Mouse (Mus musculus) MEL (cell line): ENCODE data around the gene Dusp12. TPM values are rescaled to one million over a fixed set of nuclear protein-coding genes. Genes with fewer than 3 reads are reported as not detected.
A peak's percentile ranks its signal among the peaks of the same experiment; 100 is the strongest.

ENCODE experiments used
- DNase-seq: peaks from one replicate; pipeline ENCODE4 v3.0.0; 2011; ENCODE audit warnings: low read depth, low spot score
- H3K27ac ChIP-seq: 2 replicates; pipeline ENCODE4 v1.5.1; 2012; ENCODE audit warnings: low read depth, mild to moderate bottlenecking, control low read depth, low read length, moderate library complexity; ENCODE audit not compliant: control insufficient read depth
- H3K27me3 ChIP-seq, 2 experiments: fragments of 150-350 bp in 1 of 2; sonication (generic) in 1 of 2; 2 replicates each; pipeline ENCODE4 v1.6.1; 2012; ENCODE audit warnings: low read length in 2 of 2, mild to moderate bottlenecking in 2 of 2, improper control_type of control experiment in 1 of 2, moderate library complexity in 1 of 2; ENCODE audit not compliant: insufficient read depth in 2 of 2, control insufficient read depth in 1 of 2
- H3K36me3 ChIP-seq, 2 experiments: 2 replicates each; pipeline ENCODE4 v1.6.1; 2012 to 2014; ENCODE audit warnings: low read length in 2 of 2, improper control_type of control experiment in 1 of 2, inconsistent platforms in 1 of 2, mild to moderate bottlenecking in 1 of 2; ENCODE audit not compliant: insufficient read depth in 2 of 2, control insufficient read depth in 1 of 2
- H3K4me1 ChIP-seq, 2 experiments: fragments of 150-350 bp in 1 of 2; sonication (generic) in 1 of 2; 2 replicates each; pipeline ENCODE4 v1.6.1; 2012; ENCODE audit warnings: low read length in 2 of 2, improper control_type of control experiment in 1 of 2, mild to moderate bottlenecking in 1 of 2; ENCODE audit not compliant: insufficient read depth in 2 of 2, control insufficient read depth in 1 of 2
- H3K4me3 ChIP-seq, 2 experiments: fragments of 150-350 bp in 1 of 2; sonication (generic) in 1 of 2; 2 replicates each; pipeline ENCODE4 v1.5.1; 2012; ENCODE audit warnings: low read depth in 2 of 2, low read length in 2 of 2, mild to moderate bottlenecking in 2 of 2, moderate library complexity in 2 of 2, control low read depth in 1 of 2, improper control_type of control experiment in 1 of 2; ENCODE audit not compliant: control insufficient read depth in 1 of 2, insufficient read depth in 1 of 2
- H3K79me2 ChIP-seq: 2 replicates; pipeline ENCODE4 v1.6.1; 2012; ENCODE audit warnings: mild to moderate bottlenecking, low read length, moderate library complexity; ENCODE audit not compliant: control insufficient read depth, poor library complexity, insufficient read depth
- H3K9ac ChIP-seq: 2 replicates; pipeline ENCODE4 v1.6.1; 2012; ENCODE audit warnings: low read depth, mild to moderate bottlenecking, control low read depth, low read length, moderate library complexity; ENCODE audit not compliant: control insufficient read depth, poor library complexity, severe bottlenecking
- H3K9me3 ChIP-seq: fragments of 150-350 bp; sonication (generic); replicated peaks from 2 replicates; pipeline ENCODE4 v1.6.1; 2012; ENCODE audit warnings: mild to moderate bottlenecking, low read length, improper control_type of control experiment, moderate library complexity; ENCODE audit not compliant: insufficient read depth
- BHLHE40 ChIP-seq: IDR thresholded peaks from 2 replicates; pipeline ENCODE4 v1.6.1; 2012; ENCODE audit warnings: low read depth, mild to moderate bottlenecking, inconsistent platforms, low read length, improper control_type of control experiment, borderline replicate concordance
- CTCF ChIP-seq, 3 experiments: IDR thresholded peaks in 2 of 3; conservative IDR thresholded peaks in 1 of 3; 2 replicates each; pipeline ENCODE4 v1.5.1; 2011 to 2012; ENCODE audit warnings: low read length in 3 of 3, low read depth in 2 of 3, mild to moderate bottlenecking in 2 of 3, improper control_type of control experiment in 1 of 3, inconsistent platforms in 1 of 3, mixed read lengths in 1 of 3, moderate library complexity in 1 of 3; ENCODE audit not compliant: control insufficient read depth in 1 of 3, insufficient read depth in 1 of 3, poor library complexity in 1 of 3, severe bottlenecking in 1 of 3
- E2F4 ChIP-seq: IDR thresholded peaks from 2 replicates; pipeline ENCODE4 v1.6.1; 2011; ENCODE audit warnings: low read depth, low read length, improper control_type of control experiment, borderline replicate concordance
- ETS1 ChIP-seq: IDR thresholded peaks from 2 replicates; pipeline ENCODE4 v1.6.1; 2012; ENCODE audit warnings: low read depth, mild to moderate bottlenecking, inconsistent platforms, low read length, improper control_type of control experiment, moderate library complexity
- GABPA ChIP-seq: IDR thresholded peaks from 2 replicates; pipeline ENCODE4 v1.6.1; 2012; ENCODE audit warnings: low read depth, mild to moderate bottlenecking, inconsistent platforms, low read length, improper control_type of control experiment, moderate library complexity
- GATA1 ChIP-seq: IDR thresholded peaks from 2 replicates; pipeline ENCODE4 v1.6.1; 2011; ENCODE audit warnings: low read depth, low read length, improper control_type of control experiment
- HCFC1 ChIP-seq: IDR thresholded peaks from 2 replicates; pipeline ENCODE4 v1.6.1; 2012; ENCODE audit warnings: low read depth, mild to moderate bottlenecking, inconsistent platforms, low read length, improper control_type of control experiment, moderate library complexity
- JUND ChIP-seq: IDR thresholded peaks from 2 replicates; pipeline ENCODE4 v1.6.1; 2011; ENCODE audit warnings: low read depth, mild to moderate bottlenecking, improper control_type of control experiment, low read length
- MAFK ChIP-seq: IDR thresholded peaks from 2 replicates; pipeline ENCODE4 v1.6.1; 2011; ENCODE audit warnings: low read depth, mild to moderate bottlenecking, low read length, improper control_type of control experiment, borderline replicate concordance
- MAX ChIP-seq: IDR thresholded peaks from 2 replicates; pipeline ENCODE4 v1.6.1; 2011; ENCODE audit warnings: low read length, improper control_type of control experiment
- MAZ ChIP-seq: IDR thresholded peaks from 2 replicates; pipeline ENCODE4 v1.6.1; 2012; ENCODE audit warnings: low read depth, mild to moderate bottlenecking, inconsistent platforms, low read length, improper control_type of control experiment
- MEF2A ChIP-seq: IDR thresholded peaks from 2 replicates; pipeline ENCODE4 v1.6.1; 2014; ENCODE audit warnings: low read depth, mild to moderate bottlenecking, inconsistent platforms, low read length, improper control_type of control experiment; ENCODE audit not compliant: poor library complexity, insufficient replicate concordance, severe bottlenecking; ENCODE audit errors: extremely low read depth
- MXI1 ChIP-seq: IDR thresholded peaks from 2 replicates; pipeline ENCODE4 v1.6.1; 2011; ENCODE audit warnings: mild to moderate bottlenecking, low read depth, low read length, improper control_type of control experiment
- MYC ChIP-seq: IDR thresholded peaks from 2 replicates; pipeline ENCODE4 v1.6.1; 2011; ENCODE audit warnings: low read depth, mild to moderate bottlenecking, low read length, improper control_type of control experiment, moderate library complexity
- NELFE ChIP-seq: IDR thresholded peaks from 2 replicates; pipeline ENCODE4 v1.6.1; 2011; ENCODE audit warnings: low read depth, low read length, improper control_type of control experiment
- POLR2AphosphoS5 ChIP-seq: IDR thresholded peaks from 2 replicates; pipeline ENCODE4 v1.6.1; 2012; ENCODE audit warnings: low read depth, borderline replicate concordance, mild to moderate bottlenecking, inconsistent platforms, low read length, moderate library complexity, mixed read lengths
- RAD21 ChIP-seq: IDR thresholded peaks from 2 replicates; pipeline ENCODE4 v1.6.1; 2011; ENCODE audit warnings: mild to moderate bottlenecking, low read depth, low read length, improper control_type of control experiment
- RCOR1 ChIP-seq: IDR thresholded peaks from 2 replicates; pipeline ENCODE4 v1.6.1; 2012; ENCODE audit warnings: low read depth, mild to moderate bottlenecking, inconsistent platforms, low read length, improper control_type of control experiment
- SMC3 ChIP-seq: IDR thresholded peaks from 2 replicates; pipeline ENCODE4 v1.6.1; 2011; ENCODE audit warnings: low read depth, low read length, improper control_type of control experiment
- TAL1 ChIP-seq: IDR thresholded peaks from 2 replicates; pipeline ENCODE4 v1.6.1; 2012; ENCODE audit warnings: mild to moderate bottlenecking, inconsistent platforms, low read length, moderate library complexity, mixed read lengths
- TBP ChIP-seq: IDR thresholded peaks from 2 replicates; pipeline ENCODE4 v1.8.0; 2011; ENCODE audit warnings: low read depth, low read length, improper control_type of control experiment
- TCF12 ChIP-seq: IDR thresholded peaks from 2 replicates; pipeline ENCODE4 v1.6.1; 2014; ENCODE audit warnings: low read depth, mild to moderate bottlenecking, inconsistent platforms, low read length, improper control_type of control experiment, moderate library complexity
- UBTF ChIP-seq: IDR thresholded peaks from 2 replicates; pipeline ENCODE4 v1.6.1; 2012; ENCODE audit warnings: low read depth, mild to moderate bottlenecking, inconsistent platforms, low read length, improper control_type of control experiment, moderate library complexity, borderline replicate concordance; ENCODE audit not compliant: insufficient read depth
- USF1 ChIP-seq: IDR thresholded peaks from 2 replicates; pipeline ENCODE4 v1.6.1; 2014; ENCODE audit warnings: low read depth, mild to moderate bottlenecking, inconsistent platforms, low read length, improper control_type of control experiment, moderate library complexity
- USF2 ChIP-seq, 2 experiments: IDR thresholded peaks; 2 replicates each; pipeline ENCODE4 v1.6.1; 2011 to 2012; ENCODE audit warnings: improper control_type of control experiment in 2 of 2, low read length in 2 of 2, borderline replicate concordance in 1 of 2, inconsistent platforms in 1 of 2, low read depth in 1 of 2, mild to moderate bottlenecking in 1 of 2; ENCODE audit not compliant: insufficient read depth in 1 of 2
- ZC3H11A ChIP-seq: IDR thresholded peaks from 2 replicates; pipeline ENCODE4 v1.6.1; 2012; ENCODE audit warnings: low read depth, mild to moderate bottlenecking, inconsistent platforms, low read length, improper control_type of control experiment
- ZMIZ1 ChIP-seq: IDR thresholded peaks from 2 replicates; pipeline ENCODE4 v1.6.1; 2012; ENCODE audit warnings: low read depth, mild to moderate bottlenecking, inconsistent platforms, low read length, improper control_type of control experiment, moderate library complexity
- ZNF384 ChIP-seq: IDR thresholded peaks from 2 replicates; pipeline ENCODE4 v1.6.1; 2012; ENCODE audit warnings: low read depth, mild to moderate bottlenecking, inconsistent platforms, low read length, improper control_type of control experiment
- polyA plus RNA-seq, 2 experiments: library from polyadenylated mRNA; stranded (reverse) in 1 of 2; unstranded in 1 of 2; fragments of >175 nt in 1 of 2; fragments of >200 nt in 1 of 2; gene quantifications; 2 replicates each; pipeline versions ENCODE4 v1.2.1 to v1.2.4; 2012; ENCODE audit warnings: low replicate concordance in 2 of 2, low read depth in 1 of 2; ENCODE audit not compliant: insufficient read length in 2 of 2, insufficient read depth in 1 of 2, missing spikeins in 1 of 2
- total RNA-seq: library from RNA; depleted of rRNA; stranded (reverse); fragments of 300-350 nt; gene quantifications from 2 replicates; pipeline ENCODE4 v1.2.3, GENCODE M21; 2012

The Dusp12 gene
- total and polyA plus RNA-seq, 3 experiments: 33.8 to 50.0 TPM; not detected in 1

DNA sequence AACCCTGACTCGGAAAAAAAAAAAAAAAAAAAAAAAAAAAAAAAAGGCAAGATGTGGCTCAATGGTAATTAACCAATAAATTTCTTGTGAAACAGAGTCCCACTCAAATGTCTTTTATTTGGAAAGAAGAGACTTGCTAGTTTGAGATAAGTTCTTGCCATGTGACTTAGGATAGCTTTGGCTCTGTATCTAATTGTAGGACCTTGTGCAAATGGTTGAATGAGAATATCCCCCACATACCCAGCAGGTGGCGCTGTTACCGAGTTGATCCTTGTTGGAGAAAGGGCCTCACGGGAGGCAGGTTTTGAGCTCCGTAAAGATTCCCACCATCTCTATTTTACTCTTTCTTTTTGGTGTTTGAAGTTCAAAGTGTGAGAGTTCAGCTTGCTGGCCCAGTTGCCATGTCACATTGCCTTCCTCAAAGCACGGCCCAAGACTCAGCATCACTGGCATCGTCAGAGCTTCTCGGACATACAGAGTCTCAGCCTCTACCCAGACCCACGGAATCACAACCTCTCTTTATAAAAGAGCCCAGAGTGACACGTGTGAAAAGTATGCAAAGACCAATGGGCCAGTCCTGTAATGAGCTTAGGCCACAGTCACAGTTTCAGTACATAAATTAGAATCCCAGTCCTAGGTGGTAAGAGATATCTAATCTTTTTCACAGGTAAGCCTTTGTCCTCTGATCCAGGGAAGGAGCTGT, 16.3 kb upstream of the Dusp12 start:
- Histone ChIP-seq H3K27ac (peak overlapping the region; percentile 18; the same call in 1 of the 2 replicates), H3K27me3 (peaks cover 0 to 2% of the 10 kb centered on the region in 2 experiments; a peak in 1 of 4 replicates), H3K4me1 (peaks cover 11 to 18% of the 10 kb centered on the region in 2 experiments)
- TF ChIP-seq NELFE (no peak), ZNF384 (peak; percentile 82), SMC3 (peak; percentile 99), POLR2AphosphoS5 (no peak), MXI1 (peak; percentile 83), CTCF (IDR thresholded peaks at IDR 0.05 in 2 of 3, conservative IDR thresholded peaks at IDR 0.05 in 1 of 3; ENCODE audit: control insufficient read depth in 1 of 3, insufficient read depth in 1 of 3, low read depth in 2 of 3, low read length in 3 of 3, poor library complexity in 1 of 3, severe bottlenecking in 1 of 3) (peak; percentile 84 to 99 (median 88)), MAFK (no peak), MAZ (no peak), ETS1 (no peak), MAX (peak; percentile 85), RAD21 (peak; percentile 91), MEF2A (no peak), E2F4 (no peak), GABPA (no peak), USF1 (peak; percentile 87), JUND (0 out of 2 replicates have a peak, but pooled peaks have one; percentile 53), GATA1 (peak; percentile 42), MYC (peak; percentile 90), ZMIZ1 (no peak), RCOR1 (no peak), TAL1 (no peak), TBP (0 out of 2 replicates have a peak, but pooled peaks have one; percentile 13), UBTF (no peak), ZC3H11A (peak; percentile 95), HCFC1 (no peak), BHLHE40 (peak; percentile 38), TCF12 (0 out of 2 replicates have a peak, but pooled peaks have one; percentile 19), USF2 (IDR thresholded peaks at IDR 0.05; ENCODE audit: borderline replicate concordance in 1 of 2, insufficient read depth in 1 of 2, low read depth in 1 of 2, low read length in 2 of 2) (peak in 1 of 2 experiments; percentile 55; a peak in 1 of 4 replicates)
- TF ChIP-seq, all 39 proteins: peak for 15
- DNase-seq: peak; percentile 93
- Histone ChIP-seq H3K9ac (no peak overlapping the region; the same call in 1 of the 2 replicates), H3K79me2 (no peaks in the 10 kb centered on the region), H3K4me3 (peak overlapping the region; percentile 38 to 52; a peak in 3 of 4 replicates), H3K36me3 (peaks cover 0 to 9% of the 10 kb centered on the region in 2 experiments; a peak in 2 of 4 replicates), H3K9me3 (no peaks in the 10 kb centered on the region)
